Mouse (Mus musculus) thymus, adult 18-20 months (tissue): ENCODE measurements around the gene 4930404N11Rik.

ENCODE experiments used
- DNase-seq, 2 experiments: peaks; one replicate each; pipeline ENCODE4 v3.0.0; 2022; ENCODE audit warnings: mixed read lengths in 2 of 2

The 4930404N11Rik gene

GRCm38 (mm10) chr10:81379809-81380378, 14.3 kb upstream of the 4930404N11Rik start:
- no peak for DNase-seq

- DNase-seq: no peak
These were observed 13.6 kb upstream of the 4930404N11Rik start for GRCm38 (mm10) chr10:81379183-81379553.

- DNase-seq: peak; percentile 100
These were observed 13.1 kb upstream of the 4930404N11Rik start for GRCm38 (mm10) chr10:81378553-81379182.

- DNase-seq: no peak
These were observed 12.4 kb upstream of the 4930404N11Rik start, which contains the start of gene Fzr1 for GRCm38 (mm10) chr10:81377793-81378552. TSS of gene Fzr1 (minus strand) at chr10:81378516.

- no peak for DNase-seq
These were observed 11.7 kb upstream of the 4930404N11Rik start for GRCm38 (mm10) chr10:81377362-81377664.

- no peak for DNase-seq
These were observed 11.1 kb upstream of the 4930404N11Rik start for GRCm38 (mm10) chr10:81376561-81377361.

GRCm38 (mm10) chr10:81375322-81375721, 9.7 kb upstream of the 4930404N11Rik start:
- no peak for DNase-seq

GRCm38 (mm10) chr10:81367207-81367495, 1.5 kb upstream of the 4930404N11Rik start:
- no peak for DNase-seq

GRCm38 (mm10) chr10:81366477-81367206, 1.0 kb upstream of the 4930404N11Rik start:
- DNase-seq: no peak

- DNase-seq: no peak
These were observed 543 bp downstream of the 4930404N11Rik start for GRCm38 (mm10) chr10:81365073-81365472.

- DNase-seq: no peak
These were observed 950 bp downstream of the 4930404N11Rik start for GRCm38 (mm10) chr10:81364666-81365065.

- no peak for DNase-seq
These were observed 1.9 kb downstream of the 4930404N11Rik start for GRCm38 (mm10) chr10:81363436-81364346.

- no peak for DNase-seq
These were observed 3.2 kb downstream of the 4930404N11Rik start for GRCm38 (mm10) chr10:81362336-81362949.

GRCm38 (mm10) chr10:81360721-81361120, 4.9 kb downstream of the 4930404N11Rik start:
- DNase-seq: no peak

- no peak for DNase-seq
These were observed 6.8 kb downstream of the 4930404N11Rik start for GRCm38 (mm10) chr10:81358841-81359240.

- no peak for DNase-seq
These were observed 7.4 kb downstream of the 4930404N11Rik start for GRCm38 (mm10) chr10:81358209-81358608.

GRCm38 (mm10) chr10:81356991-81357844, 8.4 kb downstream of the 4930404N11Rik start, which contains the start of gene Mfsd12:
TSS of gene Mfsd12 (plus strand) at chr10:81357491.
- DNase-seq: peak; percentile 85 to 87

GRCm38 (mm10) chr10:81356352-81356990, 9.1 kb downstream of the 4930404N11Rik start:
- no peak for DNase-seq

GRCm38 (mm10) chr10:81355533-81355932, 10.1 kb downstream of the 4930404N11Rik start:
- DNase-seq: no peak
